Mouse (Mus musculus): ENCODE data around the gene Zfp263. TPM values are rescaled to one million over a fixed set of nuclear protein-coding genes. Genes with fewer than 3 reads are reported as not detected.

Zfp263 gene
- total RNA-seq, 1 experiment from 2014 or later, result 94.7 TPM

Other genes with a start within 250 kb of the Zfp263 start
- gene Olfr161, start 153.1 kb upstream of the Zfp263 start, total RNA-seq (2017), result under 0.01 and 0.12 TPM in 2 replicates
- 84.0 and 91.3 TPM in 2 replicates for gene Mefv, start 26.0 kb upstream of the Zfp263 start, total RNA-seq (2017)
- not detected in 2 replicates for gene Olfr15, start 86.8 kb downstream of the Zfp263 start, total RNA-seq (2017)
- gene Zfp174, start 103.2 kb downstream of the Zfp263 start, total RNA-seq (2017), result 2.0 and 2.2 TPM in 2 replicates
- gene Naa60, start 128.3 kb downstream of the Zfp263 start, total RNA-seq (2017), result 77.7 and 107 TPM in 2 replicates
- 55.5 and 60.9 TPM in 2 replicates for gene Zfp597, start 140.5 kb downstream of the Zfp263 start, total RNA-seq (2017)
- 3.2 and 7.3 TPM in 2 replicates for gene Gm20695, start 140.6 kb downstream of the Zfp263 start, total RNA-seq (2017)
- 5.9 and 15.6 TPM in 2 replicates for gene 1700037C18Rik, start 164.6 kb downstream of the Zfp263 start, total RNA-seq (2017)
- 37.4 and 52.8 TPM in 2 replicates for gene Cluap1, start 164.7 kb downstream of the Zfp263 start, total RNA-seq (2017)
- 14.0 and 14.2 TPM in 2 replicates for gene Nlrc3, start 232.5 kb downstream of the Zfp263 start, total RNA-seq (2017)

All from neutrophil, adult 5-6 weeks (primary cell).